10 mouse cellular contexts compared by ENCODE assay signal in the genomic region with DNA sequence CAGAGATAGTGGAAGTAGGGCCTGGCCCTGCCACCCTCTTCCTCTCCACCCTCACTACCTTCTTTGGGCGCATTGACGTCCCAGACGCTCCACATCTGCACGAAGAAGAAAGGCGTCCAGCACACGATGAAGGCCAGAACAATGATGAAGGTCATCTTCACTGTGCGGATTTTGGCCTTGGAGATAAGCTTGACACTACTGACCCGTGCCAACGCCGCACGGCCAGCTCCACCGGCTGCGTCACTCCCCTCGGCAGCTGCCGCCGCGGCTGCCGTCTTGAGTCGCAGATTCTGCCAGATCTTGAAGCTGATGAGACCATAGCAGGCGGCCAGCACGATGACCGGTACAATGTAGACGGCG. TPM values are rescaled to one million over a fixed set of nuclear protein-coding genes. Genes with fewer than 3 reads are reported as not detected.
A peak's percentile ranks its signal among the peaks of the same experiment; 100 is the strongest.
DNase-seq lines count a peak whose midpoint lies in the region; ATAC-seq lines count a peak whose summit lies in the region.
"Had no signal": no experiment of that assay in that cellular context is flagged by ENCODE, and none has a peak within 500 bp of the region (broad histone marks: within the 10 kb centered on the region; RNA-seq: fewer than 3 reads in every experiment).

No protein-coding gene starts in this region.

- WGBS in heart, embryonic 15.5 days: 30% methylated on average over 24 of the region's 24 CpGs
- 33% methylated on average over 24 of the region's 24 CpGs for WGBS in hindbrain, embryonic 10.5 days
- 32% methylated on average over 24 of the region's 24 CpGs for WGBS in midbrain, embryonic 13.5 days

- ATAC-seq in heart, embryonic 15.5 days (replicated peaks; ENCODE audit: insufficient number of reproducible peaks, insufficient read depth, low FRiP score, low read depth): no peak
- no peak for ATAC-seq in midbrain, embryonic 13.5 days
- no peak for ATAC-seq in megakaryocyte-erythroid progenitor cell, adult 5-6 weeks (replicated peaks; ENCODE audit: low FRiP score, low TSS enrichment, poor library complexity, severe bottlenecking)

- H3K4me3 ChIP-seq in heart, embryonic 15.5 days: peak overlapping the region; percentile 48
- peak overlapping the region; percentile 46 for H3K4me3 ChIP-seq in hindbrain, embryonic 10.5 days
- H3K4me3 ChIP-seq in midbrain, embryonic 13.5 days (replicated peaks): peak overlapping the region; percentile 41

- H3K9me3 ChIP-seq in heart, embryonic 15.5 days (replicated peaks): no peaks in the 10 kb centered on the region
- no peaks in the 10 kb centered on the region for H3K9me3 ChIP-seq in hindbrain, embryonic 10.5 days
- H3K9me3 ChIP-seq in midbrain, embryonic 13.5 days: no peaks in the 10 kb centered on the region

- H3K27ac ChIP-seq in heart, embryonic 15.5 days: no peak overlapping the region
- no peak overlapping the region for H3K27ac ChIP-seq in hindbrain, embryonic 10.5 days
- H3K27ac ChIP-seq in midbrain, embryonic 13.5 days: no peak overlapping the region

- H3K36me3 ChIP-seq in heart, embryonic 15.5 days: no peaks in the 10 kb centered on the region
- H3K36me3 ChIP-seq in hindbrain, embryonic 10.5 days: no peaks in the 10 kb centered on the region
- H3K36me3 ChIP-seq in midbrain, embryonic 13.5 days: no peaks in the 10 kb centered on the region

- H3K4me2 ChIP-seq in heart, embryonic 15.5 days: peak overlapping the region; percentile 85
- H3K4me2 ChIP-seq in midbrain, embryonic 13.5 days (replicated peaks): peak overlapping the region; percentile 68

- peak overlapping the region; percentile 40 for H3K9ac ChIP-seq in heart, embryonic 15.5 days
- peak overlapping the region; percentile 48; the same call in 1 of the 2 replicates for H3K9ac ChIP-seq in midbrain, embryonic 13.5 days (replicated peaks)

- peaks cover 22% of the 10 kb centered on the region for H3K4me1 ChIP-seq in heart, embryonic 15.5 days (replicated peaks)
- H3K4me1 ChIP-seq in hindbrain, embryonic 10.5 days (replicated peaks): peaks cover 29% of the 10 kb centered on the region
- peaks cover 24% of the 10 kb centered on the region for H3K4me1 ChIP-seq in midbrain, embryonic 13.5 days (replicated peaks)

- DNase-seq in heart, adult 11 months: no peak
- peak; percentile 83 for DNase-seq in adrenal gland, adult 2 months
- no peak for DNase-seq in hindbrain, embryonic 10.5 days (ENCODE audit: low spot score)
- DNase-seq in frontal cortex, postnatal 10 days (ENCODE audit: low spot score in 2 of 2): no peak
- DNase-seq in layer of hippocampus, postnatal 10 days (ENCODE audit: low spot score in 2 of 2): no peak

- peaks cover 69% of the 10 kb centered on the region for H3K27me3 ChIP-seq in heart, embryonic 15.5 days
- peaks cover 94% of the 10 kb centered on the region for H3K27me3 ChIP-seq in hindbrain, embryonic 10.5 days (ENCODE audit: insufficient read depth, poor library complexity, severe bottlenecking)
- peaks cover 66% of the 10 kb centered on the region for H3K27me3 ChIP-seq in midbrain, embryonic 13.5 days

RNA-seq across cellular contexts. Expression of gene Oxtr, which starts 0.9 kb away (rescaled TPM):
- 0.21 and 0.30 TPM in 2 replicates for polyA plus RNA-seq in heart, embryonic 15.5 days (2015; fragmentation: Nextera tagmentation; extraction: Ambion mirVana)
- 100 to 1,000 TPM in 1 of 2 experiments, 10 to 100 TPM in 1; 21.0 to 333 TPM for total RNA-seq in adrenal gland, adult 2 months (2021)
- 98.5 and 193 TPM in 2 replicates for polyA plus RNA-seq in adrenal gland, adult 2 months (2012; rRNA removed)
- 0.17 and 0.43 TPM in 2 replicates for polyA plus RNA-seq in hindbrain, embryonic 10.5 days (2016; fragmentation: Nextera tagmentation; extraction: Ambion mirVana)
- polyA plus RNA-seq in midbrain, embryonic 13.5 days (2015; fragmentation: Nextera tagmentation; extraction: Ambion mirVana): 0.26 and 0.34 TPM in 2 replicates
- not detected in 2 replicates for total RNA-seq in megakaryocyte-erythroid progenitor cell, adult 5-6 weeks (2014; fragmentation: Nextera tagmentation)
- total RNA-seq in megakaryocyte-erythroid progenitor cell, adult 5-6 weeks (2017): 0.15 TPM in 1 of 2 replicates, not detected in the other
- total RNA-seq in layer of hippocampus, postnatal 10 days (2021): 1 to 10 TPM; 7.4 to 8.5 TPM
- total RNA-seq: CH12.LX had no signal

RNA-seq across cellular contexts. Expression of gene Cav3, which starts 29.5 kb away (rescaled TPM):
- 102 and 110 TPM in 2 replicates for polyA plus RNA-seq in heart, embryonic 15.5 days (2015; fragmentation: Nextera tagmentation; extraction: Ambion mirVana)
- total RNA-seq in adrenal gland, adult 2 months (2021): not detected
- polyA plus RNA-seq in adrenal gland, adult 2 months (2012; rRNA removed): 0.08 TPM in 1 of 2 replicates, not detected in the other
- not detected in 2 replicates for polyA plus RNA-seq in hindbrain, embryonic 10.5 days (2016; fragmentation: Nextera tagmentation; extraction: Ambion mirVana)
- not detected in 2 replicates for polyA plus RNA-seq in midbrain, embryonic 13.5 days (2015; fragmentation: Nextera tagmentation; extraction: Ambion mirVana)
- total RNA-seq in megakaryocyte-erythroid progenitor cell, adult 5-6 weeks (2014; fragmentation: Nextera tagmentation): not detected in 2 replicates
- total RNA-seq in megakaryocyte-erythroid progenitor cell, adult 5-6 weeks (2017): not detected in 2 replicates
- under 1 TPM; 0.38 to 0.94 TPM for total RNA-seq in layer of hippocampus, postnatal 10 days (2021)
- total RNA-seq: CH12.LX; common myeloid progenitor, adult 5-6 weeks had no signal

Comparison
In these comparisons a context has a peak if more than half of its experiments do, and no peak if none do; other contexts are left out.
1. RNA of gene Oxtr, which starts 0.9 kb away (polyA plus RNA-seq): 98.5 to 193 TPM in adrenal gland, adult 2 months; 0.17 to 0.43 TPM in hindbrain, embryonic 10.5 days, 0.26 to 0.34 TPM in midbrain, embryonic 13.5 days and 0.21 to 0.30 TPM in heart, embryonic 15.5 days; every median in the first group is over 10 times any median in the second.
2. RNA of gene Cav3, which starts 29.5 kb away (polyA plus RNA-seq): 102 to 110 TPM in heart, embryonic 15.5 days; 0.08 TPM in adrenal gland, adult 2 months, not detected in hindbrain, embryonic 10.5 days and not detected in midbrain, embryonic 13.5 days; every median in the first group is over 10 times any median in the second.
3. Peak in every context shown above with its lines, with median percentiles within 50 percentile points of each other: H3K4me3 ChIP-seq.